Mouse (Mus musculus) spleen, adult 2 months (tissue): Measurements from ENCODE around the gene Ccdc6. TPM values are rescaled to one million over a fixed set of nuclear protein-coding genes. Genes with fewer than 3 reads are reported as not detected.

Experiments
- DNase-seq, 2 experiments: peaks; one replicate each; pipeline versions ENCODE4 v3.0.0 to v3.0.0-alpha.2; 2012 to 2021; ENCODE audit warnings: low spot score in 2 of 2, low read depth in 1 of 2
- H3K27ac ChIP-seq: fragments of 200-500 bp; 2 replicates; pipeline ENCODE4 v1.5.1; 2012; ENCODE audit warnings: low read length, inconsistent platforms; ENCODE audit not compliant: insufficient read depth
- H3K27me3 ChIP-seq: fragments of 200-500 bp; 2 replicates; pipeline ENCODE4 v1.6.1; 2012; ENCODE audit warnings: mild to moderate bottlenecking, moderate library complexity, low read length, inconsistent platforms; ENCODE audit not compliant: control insufficient read depth, insufficient read depth
- H3K36me3 ChIP-seq: fragments of 200-500 bp; 2 replicates; pipeline ENCODE4 v1.6.1; 2012; ENCODE audit warnings: mild to moderate bottlenecking, low read length, inconsistent platforms; ENCODE audit not compliant: control insufficient read depth, insufficient read depth
- H3K4me1 ChIP-seq: fragments of 200-500 bp; 2 replicates; pipeline ENCODE4 v1.6.1; 2011; ENCODE audit warnings: inconsistent platforms; ENCODE audit not compliant: control insufficient read depth, insufficient read depth, insufficient read length
- H3K4me3 ChIP-seq: fragments of 200-500 bp; 2 replicates; pipeline ENCODE4 v1.5.1; 2011; ENCODE audit warnings: mild to moderate bottlenecking, inconsistent platforms; ENCODE audit not compliant: insufficient read depth, insufficient read length; ENCODE audit errors: extremely low read depth
- CTCF ChIP-seq: fragments of 200-500 bp; IDR thresholded peaks from 2 replicates; pipeline ENCODE4 v1.5.1; 2011; ENCODE audit warnings: mild to moderate bottlenecking, inconsistent platforms; ENCODE audit not compliant: insufficient read depth, insufficient read length, insufficient replicate concordance; ENCODE audit errors: extremely low read depth
- POLR2A ChIP-seq: fragments of 200-500 bp; IDR thresholded peaks from 2 replicates; pipeline ENCODE4 v1.6.1; 2011; ENCODE audit warnings: low read depth, low read length, inconsistent platforms
- WGBS: fragments of 180-500 bp; shearing (Covaris S2); methylation state at CpG from one replicate; pipeline ENCODE4 v1.1.7; 2018; 5-methylcytosine and 5-hydroxymethylcytosine counted together
- polyA plus RNA-seq: library from polyadenylated mRNA; depleted of rRNA; stranded (reverse); fragments of >200 nt; gene quantifications from 2 replicates; pipeline ENCODE4 v1.2.3, GENCODE M21; 2012

Ccdc6 gene
- polyA plus RNA-seq, 1 experiment: 17.7 TPM

GRCm38 (mm10) chr10:70116454-70116853, 19.5 kb downstream of the Ccdc6 start:
- no peaks in the 10 kb centered on the region for H3K27me3 ChIP-seq
- 87% methylated on average over 7 of the region's 7 CpGs for WGBS
- TF ChIP-seq POLR2A (no peak), CTCF (no peak)
- no peak for DNase-seq
- peaks cover 15% of the 10 kb centered on the region; the same call in 1 of the 2 replicates for H3K4me1 ChIP-seq
- H3K4me3 ChIP-seq: no peak overlapping the region
- no peak overlapping the region for H3K27ac ChIP-seq
- no peaks in the 10 kb centered on the region for H3K36me3 ChIP-seq

- Histone ChIP-seq H3K36me3 (no peaks in the 10 kb centered on the region), H3K4me3 (no peak overlapping the region), H3K27ac (0 out of 2 replicates have a peak overlapping the region, but pooled peaks have one; percentile 3), H3K27me3 (no peaks in the 10 kb centered on the region), H3K4me1 (peaks cover 15% of the 10 kb centered on the region; the same call in 1 of the 2 replicates)
- TF ChIP-seq POLR2A (no peak), CTCF (no peak)
- DNase-seq: no peak
- 64% methylated on average over 9 of the region's 9 CpGs for WGBS
These were observed 22.5 kb downstream of the Ccdc6 start for GRCm38 (mm10) chr10:70119451-70119850.

GRCm38 (mm10) chr10:70119851-70120370, 23.0 kb downstream of the Ccdc6 start:
- 0 out of 2 replicates have a peak overlapping the region, but pooled peaks have one; percentile 3 for H3K27ac ChIP-seq
- no peak for TF ChIP-seq POLR2A
- TF ChIP-seq CTCF: no peak
- no peak overlapping the region; the same call in 1 of the 2 replicates for H3K4me3 ChIP-seq
- H3K27me3 ChIP-seq: no peaks in the 10 kb centered on the region
- 26% methylated on average over 9 of the region's 9 CpGs for WGBS
- no peak for DNase-seq
- peaks cover 15% of the 10 kb centered on the region; the same call in 1 of the 2 replicates for H3K4me1 ChIP-seq
- no peaks in the 10 kb centered on the region for H3K36me3 ChIP-seq

GRCm38 (mm10) chr10:70120671-70121405, 23.9 kb downstream of the Ccdc6 start:
- 54% methylated on average over 17 of the region's 17 CpGs for WGBS
- no peak for DNase-seq
- no peak overlapping the region for H3K4me3 ChIP-seq
- H3K27me3 ChIP-seq: no peaks in the 10 kb centered on the region
- no peaks in the 10 kb centered on the region for H3K36me3 ChIP-seq
- TF ChIP-seq POLR2A (no peak), CTCF (no peak)
- peak overlapping the region; percentile 41 for H3K27ac ChIP-seq
- peaks cover 12% of the 10 kb centered on the region; the same call in 1 of the 2 replicates for H3K4me1 ChIP-seq

- Histone ChIP-seq H3K27ac (no peak overlapping the region), H3K4me1 (peaks cover 12% of the 10 kb centered on the region; the same call in 1 of the 2 replicates), H3K36me3 (no peaks in the 10 kb centered on the region), H3K27me3 (no peaks in the 10 kb centered on the region), H3K4me3 (no peak overlapping the region)
- 73% methylated on average over 8 of the region's 8 CpGs for WGBS
- no peak for TF ChIP-seq POLR2A
- TF ChIP-seq CTCF: no peak
- DNase-seq: no peak
These were observed 24.4 kb downstream of the Ccdc6 start for GRCm38 (mm10) chr10:70121406-70121695.

GRCm38 (mm10) chr10:70123454-70123853, 26.5 kb downstream of the Ccdc6 start:
- H3K27ac ChIP-seq: no peak overlapping the region
- peaks cover 12% of the 10 kb centered on the region; the same call in 1 of the 2 replicates for H3K4me1 ChIP-seq
- H3K36me3 ChIP-seq: no peaks in the 10 kb centered on the region
- H3K27me3 ChIP-seq: no peaks in the 10 kb centered on the region
- no peak for DNase-seq
- no peak overlapping the region for H3K4me3 ChIP-seq
- TF ChIP-seq CTCF: no peak
- TF ChIP-seq POLR2A: no peak
- WGBS: 98% methylated on average over 2 of the region's 2 CpGs

- no peak for TF ChIP-seq CTCF
- no peak for TF ChIP-seq POLR2A
- Histone ChIP-seq H3K36me3 (no peaks in the 10 kb centered on the region), H3K4me1 (peaks cover 7% of the 10 kb centered on the region; the same call in 1 of the 2 replicates), H3K27ac (no peak overlapping the region), H3K27me3 (no peaks in the 10 kb centered on the region), H3K4me3 (no peak overlapping the region)
- 88% methylated on average over 7 of the region's 7 CpGs for whole genome bisulfite sequencing
- DNase-seq: no peak
These were observed 28.6 kb downstream of the Ccdc6 start for GRCm38 (mm10) chr10:70125491-70125890.
